ENCODE assay signal across 25 mouse cellular contexts in genomic region chr17:36326055-36326454, GRCm38 (mm10). TPM values are rescaled to one million over a fixed set of nuclear protein-coding genes. Genes with fewer than 3 reads are reported as not detected.
"Had no signal": no experiment of that assay in that cellular context is flagged by ENCODE, and none has a peak within 500 bp of the region (broad histone marks: within the 10 kb centered on the region; RNA-seq: fewer than 3 reads in every experiment).

TSS of gene H2-M10.1 (minus strand) at chr17:36326155.

- H3K9me3 ChIP-seq: neural tube, embryonic 12.5 days; neural tube, embryonic 13.5 days; neural tube, embryonic 15.5 days; stomach, embryonic 15.5 days had no signal

- H3K27ac ChIP-seq: neural tube, embryonic 12.5 days; neural tube, embryonic 13.5 days; neural tube, embryonic 15.5 days; stomach, embryonic 15.5 days; stomach, postnatal 0 days had no signal

- DNase-seq: retina, postnatal 1 day; right cerebral cortex, adult 18-20 months; right cerebral cortex, postnatal 14 days; right cerebral cortex, postnatal 25 days; right cerebral cortex, postnatal 4 days; spleen, adult 18-20 months; thymus, adult 18-20 months; thymus, adult 2 months; thymus, postnatal 14 days; thymus, postnatal 25 days; thymus, postnatal 36 days; thymus, postnatal 4 days had no signal

- H3K4me2 ChIP-seq: neural tube, embryonic 12.5 days; neural tube, embryonic 13.5 days; neural tube, embryonic 15.5 days; stomach, embryonic 15.5 days had no signal

- H3K9ac ChIP-seq: neural tube, embryonic 12.5 days; neural tube, embryonic 13.5 days; neural tube, embryonic 15.5 days; stomach, embryonic 15.5 days had no signal

- H3K4me1 ChIP-seq: neural tube, embryonic 12.5 days; neural tube, embryonic 13.5 days; neural tube, embryonic 15.5 days; stomach, embryonic 15.5 days had no signal

- H3K36me3 ChIP-seq: neural tube, embryonic 12.5 days; neural tube, embryonic 13.5 days; neural tube, embryonic 15.5 days; stomach, embryonic 15.5 days had no signal

- H3K4me3 ChIP-seq: neural tube, embryonic 12.5 days; neural tube, embryonic 13.5 days; neural tube, embryonic 15.5 days; stomach, embryonic 15.5 days had no signal

- H3K27me3 ChIP-seq: neural tube, embryonic 12.5 days; neural tube, embryonic 13.5 days; neural tube, embryonic 15.5 days; stomach, embryonic 15.5 days had no signal

RNA-seq across cellular contexts. Expression of gene H2-M10.1, which starts in this region (rescaled TPM):
- total RNA-seq: neutrophil, adult 5-6 weeks had no signal
- polyA plus RNA-seq: neural tube, embryonic 12.5 days; neural tube, embryonic 13.5 days; neural tube, embryonic 14.5 days; neural tube, embryonic 15.5 days; small intestine, adult 2 months; spleen, adult 2 months; stomach, embryonic 14.5 days; stomach, embryonic 15.5 days; stomach, embryonic 16.5 days; stomach, postnatal 0 days; testis, adult 2 months; urinary bladder, adult 2 months had no signal
